Mouse (Mus musculus) left cerebral cortex, adult 2 months (tissue): ENCODE data around the gene Cdc42bpb. TPM values are rescaled to one million over a fixed set of nuclear protein-coding genes. Genes with fewer than 3 reads are reported as not detected.

Source experiments
- DNase-seq, 2 experiments: peaks; one replicate each; pipeline ENCODE4 v3.0.0; 2021 to 2022; ENCODE audit warnings: low spot score in 2 of 2, mixed read lengths in 1 of 2; ENCODE audit errors: extremely low spot score in 1 of 2
- H3K27ac ChIP-seq: fragments of 200-600 bp; 2 replicates; pipeline ENCODE4 v1.8.1; 2022
- H3K4me3 ChIP-seq: fragments of 200-600 bp; 2 replicates; pipeline ENCODE4 v1.8.1; 2022
- CTCF ChIP-seq: fragments of 200-600 bp; IDR thresholded peaks from 2 replicates; pipeline ENCODE4 v1.8.1; 2022; ENCODE audit warnings: antibody characterized with exemption, mild to moderate bottlenecking, moderate library complexity
- intact Hi-C: fragments of 180-260 bp; cut with DNase I; formaldehyde crosslinking; loops from one replicate; pipeline ENCODE4 v1.15.1; 2025
- total RNA-seq, 2 experiments: library from RNA; stranded (reverse); gene quantifications; 2 replicates each; pipeline ENCODE4 v1.2.3; 2021

Gene Cdc42bpb
- total RNA-seq, 2 experiments from 2014 or later, result 137 to 142 TPM

GRCm38 (mm10) chr12:111272420-111272819, 105.1 kb downstream of the Cdc42bpb start:
- peak; percentile 90 for TF ChIP-seq CTCF
- intact Hi-C loops, result loop anchor here (5.0 kb wide), 1 partner anchor 130 kb away; no protein-coding TSS in a partner anchor
- no peak overlapping the region for H3K4me3 ChIP-seq
- peak; percentile 69 to 84 for DNase-seq
- H3K27ac ChIP-seq, result no peak overlapping the region

- intact Hi-C loops, result loop anchor here (5.0 kb wide), 1 partner anchor 130 kb away; no protein-coding TSS in a partner anchor
- Histone ChIP-seq H3K4me3 (no peak overlapping the region), H3K27ac (no peak overlapping the region)
- DNase-seq, result no peak
- no peak for TF ChIP-seq CTCF
These were observed 105.6 kb downstream of the Cdc42bpb start for GRCm38 (mm10) chr12:111271966-111272365.

DNA sequence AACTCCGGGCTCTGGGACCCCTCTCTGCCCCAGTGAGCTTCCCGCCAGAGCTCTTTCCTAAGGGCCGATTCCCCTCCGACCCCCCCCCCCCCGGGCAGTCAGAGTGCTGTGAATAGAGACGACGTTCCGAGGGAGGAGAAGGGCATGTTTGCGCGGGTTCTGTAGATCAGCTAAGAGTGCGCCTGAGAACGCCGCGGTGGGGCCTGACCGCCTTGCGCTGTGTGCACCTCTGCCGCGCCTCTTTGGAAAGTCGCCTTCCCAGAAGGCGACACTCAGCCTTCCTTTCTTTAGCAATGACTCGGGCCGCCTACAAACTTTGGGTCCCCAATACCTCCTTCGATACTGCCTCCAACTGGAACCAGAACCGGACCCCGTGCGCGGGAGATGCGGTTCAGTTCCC, 106.1 kb downstream of the Cdc42bpb start:
- no peak overlapping the region for H3K27ac ChIP-seq
- intact Hi-C loops, result loop anchor here (5.0 kb wide), 1 partner anchor 131 kb away; no protein-coding TSS in a partner anchor
- TF ChIP-seq CTCF, result no peak
- DNase-seq, result no peak
- H3K4me3 ChIP-seq, result no peak overlapping the region

DNA sequence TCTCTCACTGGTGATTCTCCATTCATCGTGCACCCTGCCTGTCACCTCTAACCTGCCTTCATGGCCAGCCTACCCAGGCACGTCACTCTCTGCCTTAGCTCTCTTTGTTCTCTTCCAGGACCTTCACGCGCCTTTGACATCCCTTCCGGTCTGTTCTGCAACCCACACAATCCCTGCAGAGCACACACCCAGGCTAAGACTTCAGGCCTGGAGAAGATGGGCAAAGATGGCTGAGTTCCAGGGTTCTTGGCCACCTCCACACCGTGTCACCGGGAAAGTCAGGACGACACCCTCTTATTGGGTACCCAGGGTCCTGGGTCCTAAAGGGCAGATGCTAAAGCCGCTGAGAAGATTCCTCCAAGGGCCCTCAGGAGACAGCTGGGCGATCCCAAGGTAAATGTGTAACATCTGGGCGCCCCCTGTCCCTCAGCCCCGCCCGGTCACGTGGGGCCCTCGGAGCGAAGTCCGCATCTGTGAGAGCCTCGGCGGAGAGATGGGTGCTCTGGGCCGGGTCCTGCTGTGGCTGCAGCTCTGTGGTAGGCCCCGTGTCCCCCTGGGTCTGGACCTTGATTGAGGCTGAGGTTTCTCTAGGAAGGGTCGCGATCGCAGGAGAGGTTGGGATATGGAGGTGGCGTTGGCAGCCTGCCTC, 106.8 kb downstream of the Cdc42bpb start, which contains the start of gene Amn:
Gene Amn, plus strand, starts transcription at position 467 of the 649 bp plus-strand sequence.
- intact Hi-C loops, result loop anchor here (5.0 kb wide), 1 partner anchor 132 kb away; no protein-coding TSS in a partner anchor
- Histone ChIP-seq H3K27ac (no peak within 1 kb of the TSS), H3K4me3 (no peak within 1 kb of the TSS)
- no peak for DNase-seq
- no peak for TF ChIP-seq CTCF

DNA sequence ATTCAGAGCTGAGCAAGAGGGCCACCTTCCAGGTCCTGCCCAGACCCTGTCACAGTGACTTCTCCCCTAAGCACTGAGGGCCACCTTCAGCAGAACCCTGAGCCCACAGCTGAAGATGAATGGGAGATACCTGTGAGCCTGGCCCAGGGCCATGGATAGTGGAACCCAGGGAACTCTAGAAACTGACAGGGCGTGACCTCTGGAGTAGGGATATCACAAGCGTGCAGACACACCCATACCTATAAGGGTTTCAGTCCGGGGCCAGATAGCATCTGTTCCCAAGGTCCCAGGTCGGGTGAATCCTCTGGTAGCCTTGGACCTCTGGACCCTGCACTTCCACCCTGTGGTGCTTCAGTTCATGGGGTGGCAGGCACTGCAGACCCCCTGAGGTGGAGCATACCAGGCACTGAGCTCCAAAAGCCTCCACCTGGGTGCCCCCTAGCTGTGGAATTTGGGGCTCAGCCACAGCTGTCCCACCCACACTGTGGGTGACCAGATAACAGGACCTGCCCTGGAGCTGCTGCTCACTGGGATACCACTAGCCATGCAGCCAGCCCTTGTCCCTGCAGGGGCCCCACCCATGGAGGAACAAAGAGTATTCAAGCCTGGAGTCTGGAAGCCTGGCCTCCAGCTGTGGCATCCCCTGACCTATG, 109.7 kb downstream of the Cdc42bpb start:
- H3K4me3 ChIP-seq, result no peak overlapping the region
- H3K27ac ChIP-seq, result no peak overlapping the region
- TF ChIP-seq CTCF, result no peak
- intact Hi-C loops, result no loop called here
- no peak for DNase-seq

GRCm38 (mm10) chr12:111266592-111266991, 110.9 kb downstream of the Cdc42bpb start:
- no peak for TF ChIP-seq CTCF
- no peak for DNase-seq
- Histone ChIP-seq H3K27ac (no peak overlapping the region), H3K4me3 (no peak overlapping the region)
- intact Hi-C loops, result no loop called here

DNA sequence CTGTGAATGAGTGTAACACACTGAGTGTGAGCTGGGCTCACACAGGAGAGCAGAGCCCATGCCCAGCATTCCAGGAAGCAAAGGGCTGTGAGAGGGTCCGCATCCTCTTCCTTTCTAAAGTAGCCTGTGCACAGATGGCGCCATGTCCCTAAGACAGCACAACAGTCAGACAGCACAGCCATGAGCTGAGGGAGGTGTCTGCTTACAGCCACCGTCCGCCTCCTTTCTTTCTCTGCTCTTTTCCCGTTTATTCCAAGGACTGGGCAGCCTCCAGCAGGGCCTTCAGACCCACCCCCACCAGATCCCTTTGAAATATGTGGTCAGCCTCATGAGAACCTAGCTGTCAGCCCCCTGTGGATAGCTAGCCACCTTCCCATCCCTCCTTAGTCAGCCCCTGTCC, 112.3 kb downstream of the Cdc42bpb start:
- DNase-seq, result no peak
- H3K27ac ChIP-seq, result no peak overlapping the region
- TF ChIP-seq CTCF, result no peak
- H3K4me3 ChIP-seq, result no peak overlapping the region
- intact Hi-C loops, result no loop called here

DNA sequence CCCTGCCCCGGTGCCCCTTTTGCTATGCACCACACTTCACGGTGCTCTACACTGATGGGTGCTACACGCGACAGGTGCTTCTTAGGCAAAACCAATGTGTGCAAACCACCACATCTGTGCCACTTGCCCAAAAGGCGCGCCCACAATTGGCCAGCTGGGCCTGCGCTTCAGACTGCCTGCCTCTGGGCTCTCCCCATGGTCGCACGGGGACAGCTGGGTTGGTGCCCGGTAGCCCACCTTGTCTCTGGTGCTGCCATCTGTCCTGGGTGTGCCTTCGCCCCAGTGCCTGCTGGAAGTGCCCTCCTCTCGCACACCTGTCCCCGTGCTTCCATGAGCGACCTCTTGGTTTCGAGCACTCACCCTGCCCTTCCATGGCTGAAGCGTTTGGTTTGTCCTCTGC, 113.9 kb downstream of the Cdc42bpb start:
- Histone ChIP-seq H3K27ac (no peak overlapping the region), H3K4me3 (no peak overlapping the region)
- DNase-seq, result no peak
- intact Hi-C loops, result no loop called here
- no peak for TF ChIP-seq CTCF

- intact Hi-C loops, result loop anchor here (5.0 kb wide), 2 partner anchors 84 to 164 kb away; partner anchors contain the start of gene Traf3
- no peak for DNase-seq
- Histone ChIP-seq H3K27ac (no peak overlapping the region), H3K4me3 (no peak overlapping the region)
- TF ChIP-seq CTCF, result peak; percentile 16; the same call in 1 of the 2 replicates
These were observed 126.3 kb downstream of the Cdc42bpb start for GRCm38 (mm10) chr12:111251227-111251626.

- intact Hi-C loops, result loop anchor here (5.0 kb wide), 2 partner anchors 83 to 163 kb away; partner anchors contain the start of gene Traf3
- Histone ChIP-seq H3K27ac (no peak overlapping the region; the same call in 1 of the 2 replicates), H3K4me3 (no peak overlapping the region)
- no peak for TF ChIP-seq CTCF
- no peak for DNase-seq
These were observed 127.4 kb downstream of the Cdc42bpb start for GRCm38 (mm10) chr12:111250116-111250515.

DNA sequence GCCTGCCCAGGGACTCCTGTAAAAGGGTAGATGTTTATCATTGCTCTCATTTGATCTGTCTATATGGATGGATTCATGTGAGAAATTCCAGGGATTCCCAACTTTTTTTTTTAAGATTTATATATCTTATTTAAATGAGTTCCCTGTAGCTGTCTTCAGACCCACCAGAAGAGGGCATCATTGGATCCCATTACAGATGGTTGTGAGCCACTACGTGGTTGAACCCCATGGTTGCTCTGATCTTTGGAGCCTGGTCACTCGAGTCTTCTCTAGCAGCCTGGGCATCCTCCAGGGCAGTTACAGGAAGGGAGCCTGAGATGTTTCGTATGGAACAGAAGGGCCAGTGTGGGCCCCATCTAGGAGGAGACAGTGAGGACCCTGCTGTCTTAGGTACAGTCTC, 128.4 kb downstream of the Cdc42bpb start:
- intact Hi-C loops, result no loop called here
- peak; percentile 49 for TF ChIP-seq CTCF
- H3K4me3 ChIP-seq, result no peak overlapping the region
- DNase-seq, result no peak
- no peak overlapping the region for H3K27ac ChIP-seq

DNA sequence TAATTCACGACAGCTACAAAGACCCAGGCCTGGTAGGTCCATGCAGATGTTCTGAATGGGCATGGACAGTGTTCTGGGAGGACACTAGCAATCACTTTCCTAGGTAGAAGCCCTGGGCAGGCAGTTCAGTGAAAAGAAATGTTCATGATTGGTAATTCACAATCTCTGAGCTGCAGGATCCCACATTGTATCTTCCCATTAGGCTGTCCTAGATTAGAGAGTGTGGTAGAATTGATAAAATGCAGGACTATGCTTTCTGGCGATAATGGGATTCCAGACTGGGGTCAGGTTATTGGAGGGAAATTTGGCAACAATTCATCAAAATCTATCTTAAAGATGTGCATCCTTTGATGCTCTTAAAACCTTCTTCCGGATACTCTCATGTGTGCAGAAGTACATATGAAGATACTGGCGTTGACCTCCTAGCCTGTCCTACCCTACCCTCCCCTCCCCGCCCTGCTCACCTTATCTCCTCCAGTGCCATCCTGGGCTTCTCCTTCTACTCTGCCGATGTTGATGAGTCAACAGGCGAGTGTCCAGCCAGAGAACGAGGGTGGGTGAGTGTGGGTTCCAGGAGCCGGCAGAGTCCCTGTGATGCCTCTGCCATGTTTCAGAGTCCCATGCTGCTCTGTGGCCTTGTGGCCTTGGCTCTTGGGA, 130.6 kb downstream of the Cdc42bpb start:
- no peak for DNase-seq
- TF ChIP-seq CTCF, result no peak
- Histone ChIP-seq H3K27ac (no peak overlapping the region), H3K4me3 (no peak overlapping the region)
- intact Hi-C loops, result no loop called here
